Mouse (Mus musculus): Measurements from ENCODE around the gene Smc3. TPM values are rescaled to one million over a fixed set of nuclear protein-coding genes. Genes with fewer than 3 reads are reported as not detected.

Gene Smc3
- polyA plus RNA-seq, 1 experiment from 2014 or later, result 73.3 TPM

GRCm38 (mm10) chr19:53679981-53680380, 79.8 kb downstream of the Smc3 start:
- WGBS, result 91% methylated on average over 7 of the region's 7 CpGs
- no peaks in the 10 kb centered on the region for H3K36me3 ChIP-seq
- ATAC-seq (replicated peaks), result no peak
- peaks cover 25% of the 10 kb centered on the region for H3K4me1 ChIP-seq
- H3K4me3 ChIP-seq, result no peak overlapping the region
- peaks cover 30% of the 10 kb centered on the region for H3K27me3 ChIP-seq
- H3K9me3 ChIP-seq, result no peaks in the 10 kb centered on the region
- H3K4me2 ChIP-seq (replicated peaks), result no peak overlapping the region
- H3K9ac ChIP-seq (replicated peaks), result no peak overlapping the region
- no peak overlapping the region for H3K27ac ChIP-seq (replicated peaks)

GRCm38 (mm10) chr19:53682427-53682826, 82.2 kb downstream of the Smc3 start:
- no peak overlapping the region for H3K9ac ChIP-seq (replicated peaks)
- no peak for ATAC-seq (replicated peaks)
- no peaks in the 10 kb centered on the region for H3K36me3 ChIP-seq
- 44% methylated on average over 8 of the region's 8 CpGs for WGBS
- H3K4me1 ChIP-seq, result peaks cover 11% of the 10 kb centered on the region
- H3K9me3 ChIP-seq, result no peaks in the 10 kb centered on the region
- H3K27me3 ChIP-seq, result peaks cover 15% of the 10 kb centered on the region
- H3K27ac ChIP-seq (replicated peaks), result no peak overlapping the region
- H3K4me2 ChIP-seq (replicated peaks), result no peak overlapping the region
- no peak overlapping the region for H3K4me3 ChIP-seq

- Histone ChIP-seq H3K27ac (replicated peaks) (no peak overlapping the region), H3K27me3 (no peaks in the 10 kb centered on the region), H3K9ac (replicated peaks) (no peak overlapping the region), H3K4me1 (no peaks in the 10 kb centered on the region), H3K4me2 (replicated peaks) (no peak overlapping the region), H3K9me3 (no peaks in the 10 kb centered on the region), H3K36me3 (no peaks in the 10 kb centered on the region), H3K4me3 (no peak overlapping the region)
- no peak for ATAC-seq (replicated peaks)
- 89% methylated on average over 5 of the region's 5 CpGs for WGBS
Observed at GRCm38 (mm10) chr19:53687592-53687991, 87.4 kb downstream of the Smc3 start.

DNA sequence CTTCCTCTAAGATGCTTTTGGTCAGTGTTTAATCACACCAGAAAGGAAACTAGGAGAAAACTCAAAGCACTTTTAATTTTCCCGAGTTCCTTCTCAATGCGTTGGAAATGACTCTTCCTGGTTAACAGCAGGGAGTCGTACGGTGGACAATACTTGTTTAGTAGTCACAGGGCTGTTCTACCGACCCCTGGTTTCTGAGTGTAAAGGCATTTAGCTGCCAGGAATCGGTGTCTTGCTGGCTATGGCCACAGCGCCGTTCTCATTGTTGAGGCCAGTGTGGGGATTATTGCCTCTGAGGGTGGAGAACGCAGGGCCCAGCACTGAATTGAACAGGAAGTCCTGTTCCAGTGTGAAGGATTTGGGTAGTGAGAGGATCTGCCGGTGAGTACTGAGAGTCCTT, 90.6 kb downstream of the Smc3 start:
- no peak for ATAC-seq (replicated peaks)
- 47% methylated on average over 10 of the region's 10 CpGs for WGBS
- no peaks in the 10 kb centered on the region for H3K9me3 ChIP-seq

GRCm38 (mm10) chr19:53694020-53694419, 93.8 kb downstream of the Smc3 start:
- Histone ChIP-seq H3K36me3 (no peaks in the 10 kb centered on the region), H3K27ac (replicated peaks) (no peak overlapping the region), H3K27me3 (no peaks in the 10 kb centered on the region), H3K4me2 (replicated peaks) (no peak overlapping the region), H3K4me1 (peaks cover 4% of the 10 kb centered on the region; the same call in 1 of the 2 replicates), H3K4me3 (no peak overlapping the region), H3K9ac (replicated peaks) (no peak overlapping the region), H3K9me3 (no peaks in the 10 kb centered on the region)
- ATAC-seq (replicated peaks), result no peak
- WGBS, result 33% methylated on average over 1 of the region's 1 CpGs

More for the DNA sequence above, 90.6 kb downstream of the Smc3 start:
- no peaks in the 10 kb centered on the region for H3K36me3 ChIP-seq
- no peak overlapping the region for H3K9ac ChIP-seq (replicated peaks)
- H3K4me2 ChIP-seq (replicated peaks), result no peak overlapping the region
- H3K27me3 ChIP-seq, result no peaks in the 10 kb centered on the region
- H3K27ac ChIP-seq (replicated peaks), result no peak overlapping the region
- no peaks in the 10 kb centered on the region for H3K4me1 ChIP-seq
- H3K4me3 ChIP-seq, result no peak overlapping the region

Other genes starting within 250 kb of the Smc3 start
- gene Gm10197, start 228.6 kb upstream of the Smc3 start, polyA plus RNA-seq (2015; fragmentation: Nextera tagmentation; extraction: Ambion mirVana), result not detected in 2 replicates
- gene Smndc1, start 209.8 kb upstream of the Smc3 start, polyA plus RNA-seq (2015; fragmentation: Nextera tagmentation; extraction: Ambion mirVana), result 41.0 and 42.3 TPM in 2 replicates
- 2.9 TPM in 2 replicates for gene Dusp5, start 71.3 kb upstream of the Smc3 start, polyA plus RNA-seq (2015; fragmentation: Nextera tagmentation; extraction: Ambion mirVana)
- gene Nutf2-ps1, start 11.3 kb upstream of the Smc3 start, polyA plus RNA-seq (2015; fragmentation: Nextera tagmentation; extraction: Ambion mirVana), result 274 TPM in 2 replicates
- 4.9 and 6.1 TPM in 2 replicates for gene Rbm20, start 76.9 kb downstream of the Smc3 start, polyA plus RNA-seq (2015; fragmentation: Nextera tagmentation; extraction: Ambion mirVana)